Mouse (Mus musculus): ENCODE data around the gene Rangap1. TPM values are rescaled to one million over a fixed set of nuclear protein-coding genes. Genes with fewer than 3 reads are reported as not detected.
"Not testable (repeated sequence)": the region's sequence is repeated elsewhere in the genome, so short reads cannot be mapped to it uniquely, and the experiment has no call there.

The Rangap1 gene
- polyA plus RNA-seq, 1 experiment from 2014 or later: 108 TPM

DNA sequence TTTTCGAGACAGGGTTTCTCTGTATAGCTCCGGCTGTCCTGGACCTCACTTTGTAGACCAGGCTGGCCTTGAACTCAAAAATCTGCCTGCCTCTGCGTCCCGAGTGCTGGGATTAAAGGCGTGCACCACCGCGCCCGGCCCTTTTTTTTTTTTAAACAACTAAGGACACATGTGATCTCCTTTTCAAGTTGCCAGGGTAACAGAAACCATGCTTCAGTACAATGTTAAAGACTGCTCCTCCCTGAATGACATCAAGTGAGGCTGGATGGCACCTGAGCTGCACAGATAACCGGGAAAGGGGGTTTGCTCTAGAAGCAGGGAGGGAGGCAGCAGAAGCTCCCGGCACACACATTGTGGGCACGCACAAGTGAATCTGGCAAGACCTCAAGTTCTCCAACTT, 36.3 kb downstream of the Rangap1 start:
- Histone ChIP-seq H3K27ac (ENCODE audit: low read depth, low read length) (no peak overlapping the region), H3K4me3 (ENCODE audit: low read depth, low read length) (no peak overlapping the region), H3K4me1 (ENCODE audit: control insufficient read depth, insufficient read depth, low read length) (no peaks in the 10 kb centered on the region), H3K27me3 (replicated peaks; ENCODE audit: control insufficient read depth, insufficient read depth, low read length) (no peaks in the 10 kb centered on the region), H3K4me2 (ENCODE audit: low read length) (no peak overlapping the region), H3K9ac (ENCODE audit: low read length) (no peak overlapping the region), H3K36me3 (ENCODE audit: control insufficient read depth, insufficient read depth, low read length) (peaks cover 95% of the 10 kb centered on the region), H3K9me3 (replicated peaks; ENCODE audit: control insufficient read depth, low read length) (no peaks in the 10 kb centered on the region)
- no peak for DNase-seq (ENCODE audit: low spot score)
- ATAC-seq: no peak
- WGBS: 89% methylated on average over 11 of the region's 11 CpGs

DNA sequence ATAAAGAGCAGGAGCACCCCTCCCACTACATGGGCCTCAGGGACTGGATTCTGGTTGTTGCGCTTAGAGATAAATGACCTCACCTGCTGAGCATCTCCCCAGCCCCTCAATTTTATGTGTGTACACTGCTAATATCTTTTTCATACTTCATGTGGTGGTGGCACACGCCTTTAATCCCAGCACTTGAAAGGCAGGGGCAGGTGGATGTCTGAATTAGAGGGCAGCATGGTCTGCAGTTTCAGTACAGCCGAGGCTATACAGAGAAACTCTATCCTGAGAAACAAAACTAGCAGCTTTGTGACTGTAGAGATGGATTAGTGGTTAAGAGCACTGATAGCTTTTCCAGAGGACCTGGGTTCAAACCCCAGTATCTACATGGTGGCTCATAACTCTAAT, 42.2 kb downstream of the Rangap1 start:
- ATAC-seq: no peak
- Histone ChIP-seq H3K9me3 (replicated peaks; ENCODE audit: control insufficient read depth, low read length) (no peaks in the 10 kb centered on the region), H3K27ac (ENCODE audit: low read depth, low read length) (no peak overlapping the region), H3K9ac (ENCODE audit: low read length) (no peak overlapping the region), H3K36me3 (ENCODE audit: control insufficient read depth, insufficient read depth, low read length) (peaks cover 52% of the 10 kb centered on the region), H3K4me3 (ENCODE audit: low read depth, low read length) (no peak overlapping the region), H3K4me2 (ENCODE audit: low read length) (no peak overlapping the region), H3K4me1 (ENCODE audit: control insufficient read depth, insufficient read depth, low read length) (no peaks in the 10 kb centered on the region), H3K27me3 (replicated peaks; ENCODE audit: control insufficient read depth, insufficient read depth, low read length) (no peaks in the 10 kb centered on the region)
- WGBS: 88% methylated on average over 3 of the region's 3 CpGs
- DNase-seq (ENCODE audit: low spot score): no peak

DNA sequence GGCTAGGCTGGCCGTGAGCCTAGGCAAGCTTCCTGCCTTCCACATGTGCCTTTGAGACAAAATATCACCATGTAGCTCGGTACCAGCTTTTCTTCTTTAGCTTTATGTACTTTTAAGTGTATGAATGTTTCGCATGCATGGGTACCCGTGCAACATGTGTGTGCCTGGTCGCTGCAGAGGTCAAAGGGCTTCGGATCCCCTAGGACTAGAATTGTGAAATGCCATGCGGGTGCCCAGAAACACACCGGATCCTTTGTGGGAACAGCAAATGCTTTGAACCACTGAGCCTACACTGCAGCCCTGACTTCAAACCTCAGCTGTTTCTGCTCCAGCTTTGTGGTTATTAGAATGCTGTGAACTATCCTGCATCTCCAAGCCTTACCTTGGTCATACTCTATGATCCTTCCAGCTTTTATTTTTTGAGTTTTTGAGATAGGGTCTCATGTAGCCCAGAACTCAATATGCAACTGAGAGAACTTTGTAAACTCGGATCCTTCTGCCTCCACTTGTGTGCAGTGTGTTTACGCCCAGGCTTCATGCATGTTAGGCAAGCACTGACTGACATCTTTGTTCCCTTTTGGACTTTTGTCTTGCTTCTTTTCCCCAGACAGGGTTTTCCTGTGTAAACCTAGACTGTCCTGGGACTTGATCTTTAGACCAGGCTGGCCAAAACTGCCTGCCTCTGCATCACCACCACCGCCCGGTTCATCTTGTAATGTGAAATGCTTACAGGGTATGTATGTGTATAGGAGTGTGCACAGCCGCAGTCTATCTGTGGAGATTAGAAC, 42.8 kb downstream of the Rangap1 start:
- Histone ChIP-seq H3K4me2 (ENCODE audit: low read length) (no peak overlapping the region), H3K4me1 (ENCODE audit: control insufficient read depth, insufficient read depth, low read length) (no peaks in the 10 kb centered on the region), H3K4me3 (ENCODE audit: low read depth, low read length) (no peak overlapping the region), H3K27ac (ENCODE audit: low read depth, low read length) (no peak overlapping the region), H3K9ac (ENCODE audit: low read length) (no peak overlapping the region), H3K36me3 (ENCODE audit: control insufficient read depth, insufficient read depth, low read length) (peaks cover 46% of the 10 kb centered on the region), H3K9me3 (replicated peaks; ENCODE audit: control insufficient read depth, low read length) (no peaks in the 10 kb centered on the region), H3K27me3 (replicated peaks; ENCODE audit: control insufficient read depth, insufficient read depth, low read length) (no peaks in the 10 kb centered on the region)
- ATAC-seq: no peak
- 89% methylated on average over 13 of the region's 13 CpGs for WGBS
- DNase-seq (ENCODE audit: low spot score): no peak

DNA sequence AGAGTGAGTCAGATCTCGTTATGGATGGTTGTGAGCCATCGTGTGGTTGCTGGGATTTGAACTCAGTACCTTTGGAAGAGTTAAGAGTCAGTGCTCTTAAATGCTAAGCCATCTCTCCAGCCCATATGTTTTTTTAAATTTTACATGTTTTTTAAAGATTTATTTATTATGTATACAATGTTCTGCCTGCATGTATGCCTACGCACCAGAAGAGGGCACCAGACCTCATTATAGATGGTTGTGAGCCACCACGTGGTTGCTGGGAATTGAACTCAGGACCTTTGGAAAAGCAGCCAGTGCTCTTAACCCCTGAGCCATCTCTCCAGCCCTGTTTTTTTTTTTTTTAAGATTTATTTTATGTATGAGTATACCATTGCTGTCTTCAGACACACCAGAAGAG, 44.0 kb downstream of the Rangap1 start:
- not testable (repeated sequence) for H3K4me1 ChIP-seq (ENCODE audit: control insufficient read depth, insufficient read depth, low read length); H3K27ac ChIP-seq (ENCODE audit: low read depth, low read length); H3K9ac ChIP-seq (ENCODE audit: low read length); H3K4me3 ChIP-seq (ENCODE audit: low read depth, low read length); ATAC-seq; H3K9me3 ChIP-seq (replicated peaks; ENCODE audit: control insufficient read depth, low read length); H3K27me3 ChIP-seq (replicated peaks; ENCODE audit: control insufficient read depth, insufficient read depth, low read length); H3K4me2 ChIP-seq (ENCODE audit: low read length); DNase-seq (ENCODE audit: low spot score)
- peaks cover 36% of the 10 kb centered on the region for H3K36me3 ChIP-seq (ENCODE audit: control insufficient read depth, insufficient read depth, low read length)
- WGBS: 78% methylated on average over 4 of the region's 4 CpGs

DNA sequence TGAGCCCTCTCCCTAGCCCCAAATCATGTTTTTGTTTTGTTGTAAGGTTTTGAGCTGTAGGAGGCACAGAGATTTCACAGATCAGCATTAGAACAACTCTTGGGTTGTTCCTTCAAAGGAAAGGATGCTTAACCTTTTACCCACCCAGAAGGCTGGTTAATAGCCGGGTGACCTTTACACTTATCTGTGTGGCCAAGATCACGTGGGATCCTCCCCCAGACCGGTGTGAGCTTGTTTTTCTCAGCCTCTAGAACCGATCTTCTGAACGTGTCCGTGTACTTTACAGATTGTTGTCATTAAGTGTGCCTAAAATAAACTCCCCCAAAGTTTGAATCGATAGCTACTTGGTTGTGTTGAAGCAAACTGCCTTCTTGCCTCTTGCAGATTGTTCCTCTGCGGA, 44.7 kb downstream of the Rangap1 start:
- H3K27me3 ChIP-seq (replicated peaks; ENCODE audit: control insufficient read depth, insufficient read depth, low read length): no peaks in the 10 kb centered on the region
- DNase-seq (ENCODE audit: low spot score) (no peak), ATAC-seq (no peak)
- no peak overlapping the region for H3K4me2 ChIP-seq (ENCODE audit: low read length)
- peaks cover 29% of the 10 kb centered on the region for H3K36me3 ChIP-seq (ENCODE audit: control insufficient read depth, insufficient read depth, low read length)
- no peaks in the 10 kb centered on the region for H3K9me3 ChIP-seq (replicated peaks; ENCODE audit: control insufficient read depth, low read length)
- H3K4me1 ChIP-seq (ENCODE audit: control insufficient read depth, insufficient read depth, low read length): no peaks in the 10 kb centered on the region
- 89% methylated on average over 8 of the region's 8 CpGs for WGBS
- H3K4me3 ChIP-seq (ENCODE audit: low read depth, low read length): no peak overlapping the region
- no peak overlapping the region for H3K27ac ChIP-seq (ENCODE audit: low read depth, low read length)
- no peak overlapping the region for H3K9ac ChIP-seq (ENCODE audit: low read length)

DNA sequence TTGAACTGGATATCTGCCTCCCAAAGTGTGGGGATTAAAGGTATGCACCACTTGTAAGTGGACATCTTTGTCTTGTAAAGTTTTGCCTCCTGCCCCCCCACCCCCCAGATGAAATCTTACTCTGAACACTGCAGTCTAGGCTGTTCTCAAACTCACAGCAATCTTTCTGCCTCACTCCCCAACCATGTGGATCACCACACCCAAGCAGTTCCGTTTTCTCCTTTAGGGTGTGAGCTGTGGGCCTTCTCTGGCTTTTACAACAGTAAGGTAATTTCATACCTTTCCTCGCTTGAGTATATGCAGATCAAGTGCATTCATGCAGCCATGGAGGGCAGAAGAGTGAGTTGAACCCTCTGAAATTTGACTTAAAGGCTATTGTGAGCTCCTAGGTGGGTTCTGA, 45.2 kb downstream of the Rangap1 start:
- no peaks in the 10 kb centered on the region for H3K27me3 ChIP-seq (replicated peaks; ENCODE audit: control insufficient read depth, insufficient read depth, low read length)
- WGBS: 79% methylated on average over 2 of the region's 2 CpGs
- H3K4me3 ChIP-seq (ENCODE audit: low read depth, low read length): no peak overlapping the region
- no peak overlapping the region for H3K9ac ChIP-seq (ENCODE audit: low read length)
- DNase-seq (ENCODE audit: low spot score): no peak
- no peaks in the 10 kb centered on the region for H3K4me1 ChIP-seq (ENCODE audit: control insufficient read depth, insufficient read depth, low read length)
- peaks cover 24% of the 10 kb centered on the region for H3K36me3 ChIP-seq (ENCODE audit: control insufficient read depth, insufficient read depth, low read length)
- H3K27ac ChIP-seq (ENCODE audit: low read depth, low read length): no peak overlapping the region
- ATAC-seq: no peak
- no peaks in the 10 kb centered on the region for H3K9me3 ChIP-seq (replicated peaks; ENCODE audit: control insufficient read depth, low read length)
- H3K4me2 ChIP-seq (ENCODE audit: low read length): no peak overlapping the region

DNA sequence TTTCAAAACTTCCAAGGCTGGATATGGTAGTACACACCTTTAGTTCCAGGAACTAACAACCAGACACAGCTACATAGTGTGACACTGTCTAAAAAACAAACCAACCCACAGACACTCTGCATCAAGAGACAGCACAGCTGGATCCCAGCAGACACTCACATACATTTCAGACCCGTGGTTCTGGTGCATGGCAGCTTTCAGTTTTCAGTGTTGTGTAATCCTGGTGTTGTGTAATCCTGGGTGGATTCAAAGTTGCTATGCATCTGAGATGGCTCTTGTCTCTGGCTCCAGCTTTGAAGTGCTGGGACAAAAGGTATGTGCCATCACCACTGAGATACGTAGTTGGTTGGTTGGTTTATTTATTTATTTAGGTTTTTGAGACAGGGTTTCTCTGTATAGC, 46.8 kb downstream of the Rangap1 start:
- Histone ChIP-seq H3K36me3 (ENCODE audit: control insufficient read depth, insufficient read depth, low read length) (peaks cover 8% of the 10 kb centered on the region), H3K9me3 (replicated peaks; ENCODE audit: control insufficient read depth, low read length) (no peaks in the 10 kb centered on the region), H3K9ac (ENCODE audit: low read length) (no peak overlapping the region), H3K27ac (ENCODE audit: low read depth, low read length) (no peak overlapping the region), H3K4me3 (ENCODE audit: low read depth, low read length) (no peak overlapping the region), H3K4me2 (ENCODE audit: low read length) (no peak overlapping the region), H3K4me1 (ENCODE audit: control insufficient read depth, insufficient read depth, low read length) (no peaks in the 10 kb centered on the region), H3K27me3 (replicated peaks; ENCODE audit: control insufficient read depth, insufficient read depth, low read length) (peaks cover 15% of the 10 kb centered on the region; the same call in 1 of the 2 replicates)
- no peak for DNase-seq (ENCODE audit: low spot score)
- WGBS: 79% methylated on average over 2 of the region's 2 CpGs
- ATAC-seq: no peak

DNA sequence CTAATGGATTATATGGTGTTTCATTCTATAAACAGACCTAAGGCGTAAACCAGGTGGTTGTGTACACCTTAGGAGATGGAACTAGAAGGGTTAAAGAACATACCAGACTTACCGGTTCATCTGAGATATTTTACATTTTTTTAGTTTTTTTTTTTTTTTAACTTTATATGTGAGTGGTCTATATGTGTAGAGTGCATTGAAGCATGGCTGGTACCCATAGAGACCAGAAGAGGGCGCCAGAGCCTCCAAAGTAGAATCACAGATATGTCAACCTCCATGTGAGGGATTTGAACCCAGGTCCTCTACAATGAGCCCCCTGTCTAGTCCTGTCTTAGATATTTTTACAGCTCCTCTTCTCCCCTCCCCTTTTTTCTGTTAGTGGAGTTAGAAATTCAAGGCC, 47.5 kb downstream of the Rangap1 start:
- no peak overlapping the region for H3K4me2 ChIP-seq (ENCODE audit: low read length)
- peaks cover 22% of the 10 kb centered on the region for H3K27me3 ChIP-seq (replicated peaks; ENCODE audit: control insufficient read depth, insufficient read depth, low read length)
- DNase-seq (ENCODE audit: low spot score) (peak; percentile 49), ATAC-seq (no peak)
- no peak overlapping the region for H3K27ac ChIP-seq (ENCODE audit: low read depth, low read length)
- H3K4me1 ChIP-seq (ENCODE audit: control insufficient read depth, insufficient read depth, low read length): no peaks in the 10 kb centered on the region
- H3K4me3 ChIP-seq (ENCODE audit: low read depth, low read length): no peak overlapping the region
- peaks cover 5% of the 10 kb centered on the region for H3K36me3 ChIP-seq (ENCODE audit: control insufficient read depth, insufficient read depth, low read length)
- H3K9me3 ChIP-seq (replicated peaks; ENCODE audit: control insufficient read depth, low read length): no peaks in the 10 kb centered on the region
- no peak overlapping the region for H3K9ac ChIP-seq (ENCODE audit: low read length)
- WGBS: 59% methylated on average over 3 of the region's 3 CpGs

DNA sequence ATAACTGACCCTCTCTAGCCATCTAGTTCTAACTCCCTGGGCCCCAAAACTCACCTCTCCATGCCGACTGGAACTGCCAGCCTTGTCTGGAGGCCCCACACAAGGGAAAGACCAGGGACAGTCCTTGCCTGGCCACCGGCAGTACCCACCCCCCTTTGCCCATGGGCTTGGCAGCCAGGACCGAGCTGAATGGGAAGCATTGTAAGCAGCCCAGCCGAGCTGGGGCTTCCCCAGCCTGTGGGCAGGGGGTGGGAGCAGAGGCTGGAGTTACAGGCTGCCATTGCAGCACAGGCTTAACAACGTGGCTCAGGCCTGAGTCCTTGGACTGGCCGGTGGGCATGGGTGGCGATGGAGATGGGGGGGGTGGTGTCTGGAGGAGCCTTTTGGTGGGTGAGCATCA, 48.2 kb downstream of the Rangap1 start, which contains the start of gene Chadl:
Chadl (minus strand) TSS at position 113 of the 400 bp plus-strand sequence.
- Histone ChIP-seq H3K4me1 (ENCODE audit: control insufficient read depth, insufficient read depth, low read length) (no peaks in the 10 kb centered on the region), H3K9ac (ENCODE audit: low read length) (no peak within 1 kb of the TSS), H3K27me3 (replicated peaks; ENCODE audit: control insufficient read depth, insufficient read depth, low read length) (peaks cover 28% of the 10 kb centered on the region), H3K4me3 (ENCODE audit: low read depth, low read length) (no peak within 1 kb of the TSS), H3K36me3 (ENCODE audit: control insufficient read depth, insufficient read depth, low read length) (no peaks in the 10 kb centered on the region), H3K9me3 (replicated peaks; ENCODE audit: control insufficient read depth, low read length) (no peaks in the 10 kb centered on the region), H3K4me2 (ENCODE audit: low read length) (no peak within 1 kb of the TSS), H3K27ac (ENCODE audit: low read depth, low read length) (no peak within 1 kb of the TSS)
- 44% methylated on average over 7 of the region's 7 CpGs for WGBS
- DNase-seq (ENCODE audit: low spot score): peak; percentile 36
- no peak; the same call in 1 of the 2 replicates for ATAC-seq
